Mouse (Mus musculus) liver, adult 2 months (tissue): Measurements from ENCODE around the gene Zbtb48. TPM values are rescaled to one million over a fixed set of nuclear protein-coding genes. Genes with fewer than 3 reads are reported as not detected.

Source experiments
- DNase-seq: peaks from one replicate; pipeline ENCODE4 v3.0.0-alpha.2; 2011; ENCODE audit warnings: low read depth, low spot score; ENCODE audit errors: extremely low read depth
- H3K27ac ChIP-seq: fragments of 200-500 bp; replicated peaks from 2 replicates; pipeline ENCODE4 v1.5.1; 2012; ENCODE audit warnings: low read depth, mild to moderate bottlenecking, control low read depth, inconsistent platforms, low read length; ENCODE audit not compliant: insufficient read depth
- H3K27me3 ChIP-seq: fragments of 200-500 bp; 2 replicates; pipeline ENCODE4 v1.6.1; 2012; ENCODE audit warnings: mild to moderate bottlenecking, moderate library complexity, low read length, inconsistent platforms; ENCODE audit not compliant: control insufficient read depth, insufficient read depth
- H3K36me3 ChIP-seq: fragments of 200-500 bp; 2 replicates; pipeline ENCODE4 v1.6.1; 2012; ENCODE audit warnings: low read length, inconsistent platforms; ENCODE audit not compliant: control insufficient read depth, insufficient read depth
- H3K4me1 ChIP-seq: fragments of 200-500 bp; 2 replicates; pipeline ENCODE4 v1.6.1; 2011; ENCODE audit warnings: low read length; ENCODE audit not compliant: control insufficient read depth, insufficient read depth
- H3K4me3 ChIP-seq: fragments of 200-500 bp; 2 replicates; pipeline ENCODE4 v1.5.1; 2011; ENCODE audit warnings: low read depth, mild to moderate bottlenecking, control low read depth, low read length, moderate library complexity; ENCODE audit not compliant: insufficient read depth
- H3K79me2 ChIP-seq: fragments of 200-500 bp; 2 replicates; pipeline ENCODE4 v1.6.1; 2012; ENCODE audit warnings: inconsistent platforms, mild to moderate bottlenecking, low read length, moderate library complexity; ENCODE audit not compliant: control insufficient read depth, insufficient read depth
- H3K9ac ChIP-seq: fragments of 200-500 bp; 2 replicates; pipeline ENCODE4 v1.6.1; 2012; ENCODE audit warnings: low read depth, mild to moderate bottlenecking, control low read depth, inconsistent platforms, low read length
- CTCF ChIP-seq: fragments of 200-500 bp; IDR thresholded peaks from 2 replicates; pipeline ENCODE4 v1.5.1; 2011; ENCODE audit warnings: low read depth, low read length, control low read depth
- POLR2A ChIP-seq: fragments of 200-500 bp; IDR thresholded peaks from 2 replicates; pipeline ENCODE4 v1.6.1; 2011; ENCODE audit warnings: low read length, control low read depth; ENCODE audit not compliant: insufficient read depth; ENCODE audit errors: extremely low read depth
- WGBS: fragments of 180-500 bp; shearing (Covaris S2); methylation state at CpG from one replicate; pipeline ENCODE4 v1.1.7; 2018; 5-methylcytosine and 5-hydroxymethylcytosine counted together
- polyA plus RNA-seq: library from polyadenylated mRNA; depleted of rRNA; stranded (reverse); fragments of >200 nt; gene quantifications from 2 replicates; pipeline ENCODE4 v1.2.3, GENCODE M21; 2012
- total RNA-seq: library from RNA; depleted of rRNA; stranded (reverse); fragments of >200 nt; gene quantifications from 2 replicates; pipeline ENCODE4 v1.2.3, GENCODE M21; 2014

Zbtb48 gene
- total and polyA plus RNA-seq, 2 experiments, result 11.8 to 16.0 TPM

- no peak for DNase-seq
- Histone ChIP-seq H3K27me3 (no peaks in the 10 kb centered on the region), H3K9ac (no peak overlapping the region), H3K4me1 (peaks cover 7% of the 10 kb centered on the region), H3K27ac (no peak overlapping the region), H3K36me3 (no peaks in the 10 kb centered on the region), H3K4me3 (no peak overlapping the region), H3K79me2 (peaks cover 10% of the 10 kb centered on the region; the same call in 1 of the 2 replicates)
- 68% methylated on average over 10 of the region's 10 CpGs for WGBS
- no peak for TF ChIP-seq CTCF
- TF ChIP-seq POLR2A, result no peak
Measured at GRCm38 (mm10) chr4:151985886-151986285, 41.6 kb downstream of the Zbtb48 start.

- TF ChIP-seq CTCF (no peak), POLR2A (no peak)
- peaks cover 4% of the 10 kb centered on the region for H3K4me1 ChIP-seq
- peaks cover 8% of the 10 kb centered on the region; the same call in 1 of the 2 replicates for H3K79me2 ChIP-seq
- WGBS, result 59% methylated on average over 9 of the region's 9 CpGs
- no peaks in the 10 kb centered on the region for H3K27me3 ChIP-seq
- no peaks in the 10 kb centered on the region; the same call in 1 of the 2 replicates for H3K36me3 ChIP-seq
- no peak overlapping the region for H3K27ac ChIP-seq
- H3K9ac ChIP-seq, result no peak overlapping the region
- no peak overlapping the region for H3K4me3 ChIP-seq
- no peak for DNase-seq
Measured at GRCm38 (mm10) chr4:151983560-151983959, 43.9 kb downstream of the Zbtb48 start.

GRCm38 (mm10) chr4:151983043-151983442, 44.4 kb downstream of the Zbtb48 start:
- WGBS, result 88% methylated on average over 17 of the region's 17 CpGs
- H3K9ac ChIP-seq, result no peak overlapping the region
- H3K27ac ChIP-seq, result no peak overlapping the region
- TF ChIP-seq POLR2A (no peak), CTCF (no peak)
- H3K4me1 ChIP-seq, result peaks cover 3% of the 10 kb centered on the region
- H3K79me2 ChIP-seq, result peaks cover 2% of the 10 kb centered on the region; the same call in 1 of the 2 replicates
- H3K36me3 ChIP-seq, result no peaks in the 10 kb centered on the region; the same call in 1 of the 2 replicates
- no peak overlapping the region for H3K4me3 ChIP-seq
- DNase-seq, result no peak
- no peaks in the 10 kb centered on the region for H3K27me3 ChIP-seq

- H3K36me3 ChIP-seq, result no peaks in the 10 kb centered on the region; the same call in 1 of the 2 replicates
- no peak overlapping the region for H3K4me3 ChIP-seq
- no peaks in the 10 kb centered on the region for H3K79me2 ChIP-seq
- H3K4me1 ChIP-seq, result no peaks in the 10 kb centered on the region
- H3K27ac ChIP-seq, result no peak overlapping the region
- H3K9ac ChIP-seq, result no peak overlapping the region
- WGBS, result 8% methylated on average over 5 of the region's 5 CpGs
- H3K27me3 ChIP-seq, result no peaks in the 10 kb centered on the region
- TF ChIP-seq POLR2A (no peak), CTCF (peak; percentile 100)
- DNase-seq, result peak; percentile 47
Measured at GRCm38 (mm10) chr4:151981363-151981762, 46.1 kb downstream of the Zbtb48 start.

- Histone ChIP-seq H3K27me3 (no peaks in the 10 kb centered on the region), H3K4me1 (no peaks in the 10 kb centered on the region), H3K4me3 (no peak overlapping the region), H3K36me3 (no peaks in the 10 kb centered on the region; the same call in 1 of the 2 replicates), H3K27ac (no peak overlapping the region), H3K9ac (no peak overlapping the region), H3K79me2 (no peaks in the 10 kb centered on the region)
- no peak for DNase-seq
- TF ChIP-seq POLR2A, result no peak
- TF ChIP-seq CTCF, result 0 out of 2 replicates have a peak, but pooled peaks have one; percentile 31
- 81% methylated on average over 8 of the region's 8 CpGs for WGBS
Measured at GRCm38 (mm10) chr4:151980699-151981098, 46.8 kb downstream of the Zbtb48 start.

- DNase-seq, result peak; percentile 29
- TF ChIP-seq POLR2A (no peak), CTCF (peak; percentile 89)
- Histone ChIP-seq H3K9ac (no peak overlapping the region), H3K79me2 (no peaks in the 10 kb centered on the region), H3K4me3 (no peak overlapping the region), H3K36me3 (peaks cover 6% of the 10 kb centered on the region; the same call in 1 of the 2 replicates), H3K27ac (no peak overlapping the region), H3K4me1 (no peaks in the 10 kb centered on the region), H3K27me3 (no peaks in the 10 kb centered on the region)
- WGBS, result 50% methylated on average over 10 of the region's 10 CpGs
Measured at GRCm38 (mm10) chr4:151977748-151978147, 49.7 kb downstream of the Zbtb48 start.
